Mouse (Mus musculus) embryonic facial prominence, embryonic 14.5 days (tissue): ENCODE results near the gene Gng8. TPM values are rescaled to one million over a fixed set of nuclear protein-coding genes. Genes with fewer than 3 reads are reported as not detected.
A peak's percentile ranks its signal among the peaks of the same experiment; 100 is the strongest.

Experiments used
- ATAC-seq: fragments of 200-750 bp; cut with Nextera tagmentation; 2 replicates; pipeline ENCODE4 v1.8.0; 2017; ENCODE audit warnings: low read depth, moderate number of reproducible peaks, moderate TSS enrichment
- DNase-seq: peaks from one replicate; pipeline ENCODE4 v3.0.0-alpha.2; 2015; ENCODE audit warnings: low spot score
- H3K27ac ChIP-seq: fragments of 300-500 bp; sonication (generic); replicated peaks from 2 replicates; pipeline ENCODE4 v1.5.1; 2014; ENCODE audit warnings: low read depth, mild to moderate bottlenecking, low read length, moderate library complexity
- H3K27me3 ChIP-seq: fragments of 300-500 bp; sonication (generic); replicated peaks from 2 replicates; pipeline ENCODE4 v1.6.1; 2014; ENCODE audit warnings: low read length; ENCODE audit not compliant: control insufficient read depth, insufficient read depth
- H3K36me3 ChIP-seq: fragments of 300-500 bp; sonication (generic); 2 replicates; pipeline ENCODE4 v1.6.1; 2014; ENCODE audit warnings: low read length, mixed read lengths; ENCODE audit not compliant: control insufficient read depth, insufficient read depth
- H3K4me1 ChIP-seq: fragments of 300-500 bp; sonication (generic); 2 replicates; pipeline ENCODE4 v1.6.1; 2014; ENCODE audit warnings: antibody characterized with exemption, low read length; ENCODE audit not compliant: control insufficient read depth, insufficient read depth
- H3K4me2 ChIP-seq: fragments of 300-500 bp; sonication (generic); 2 replicates; pipeline ENCODE4 v1.6.1; 2014; ENCODE audit warnings: low read depth, mild to moderate bottlenecking, low read length, moderate library complexity, mixed read lengths
- H3K4me3 ChIP-seq: fragments of 300-500 bp; sonication (generic); 2 replicates; pipeline ENCODE4 v1.5.1; 2014; ENCODE audit warnings: low read depth, mild to moderate bottlenecking, low read length
- H3K9ac ChIP-seq: fragments of 300-500 bp; sonication (generic); 2 replicates; pipeline ENCODE4 v1.6.1; 2014; ENCODE audit warnings: low read depth, mild to moderate bottlenecking, low read length, moderate library complexity, mixed read lengths
- H3K9me3 ChIP-seq: fragments of 300-500 bp; sonication (generic); 2 replicates; pipeline ENCODE4 v1.6.1; 2016; ENCODE audit warnings: low read length; ENCODE audit not compliant: control insufficient read depth
- WGBS: fragments of 180-500 bp; shearing (Covaris S2); extraction: QIAGEN DNeasy Blood & Tissue Kit; methylation state at CpG from one replicate; pipeline ENCODE4 v1.1.7; 2014; 5-methylcytosine and 5-hydroxymethylcytosine counted together
- polyA plus RNA-seq: library from polyadenylated mRNA; unstranded; fragments of >200 nt; fragmentation: Nextera tagmentation; extraction: Ambion mirVana; gene quantifications from 2 replicates; pipeline ENCODE4 v1.2.1, GENCODE M21; 2014

The Gng8 gene
- polyA plus RNA-seq, 1 experiment from 2014 or later = 29.1 TPM

- Histone ChIP-seq H3K4me3 (no peak overlapping the region), H3K9me3 (no peaks in the 10 kb centered on the region), H3K27me3 (no peaks in the 10 kb centered on the region), H3K36me3 (no peaks in the 10 kb centered on the region), H3K27ac (no peak overlapping the region), H3K9ac (no peak overlapping the region), H3K4me2 (no peak overlapping the region), H3K4me1 (no peaks in the 10 kb centered on the region)
- DNase-seq (no peak), ATAC-seq (no peak)
- WGBS = 39% methylated on average over 2 of the region's 2 CpGs
Observed at GRCm38 (mm10) chr7:16928341-16928740, 36.8 kb downstream of the Gng8 start.

DNA sequence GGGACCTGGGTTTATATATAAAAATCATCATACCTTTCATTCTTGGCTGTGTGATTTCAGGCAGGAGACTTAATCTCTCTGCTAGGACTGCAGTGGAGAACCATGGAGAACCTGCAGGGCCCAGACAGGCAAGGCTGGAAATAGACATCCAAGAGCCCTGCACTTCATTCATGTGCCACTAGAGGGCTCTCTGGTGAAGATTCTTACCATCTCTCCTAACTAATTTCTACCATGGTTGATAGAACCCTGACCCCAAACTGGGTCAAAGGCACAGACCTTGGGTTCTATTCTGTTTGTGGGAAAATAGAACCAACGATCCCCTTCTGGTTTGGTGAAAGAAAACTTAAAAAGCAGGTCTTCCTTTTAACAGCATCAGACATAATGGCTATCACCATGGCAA lies 39.3 kb downstream of the Gng8 start:
- no peak overlapping the region for H3K4me2 ChIP-seq
- WGBS = 14% methylated on average over 1 of the region's 1 CpGs
- H3K27ac ChIP-seq = no peak overlapping the region
- no peaks in the 10 kb centered on the region for H3K9me3 ChIP-seq
- no peak for DNase-seq
- no peaks in the 10 kb centered on the region for H3K4me1 ChIP-seq
- H3K27me3 ChIP-seq = no peaks in the 10 kb centered on the region
- no peaks in the 10 kb centered on the region for H3K36me3 ChIP-seq
- no peak overlapping the region for H3K9ac ChIP-seq
- no peak overlapping the region for H3K4me3 ChIP-seq
- ATAC-seq = no peak

GRCm38 (mm10) chr7:16931968-16932627 lies 40.5 kb downstream of the Gng8 start:
- WGBS = 15% methylated on average over 14 of the region's 14 CpGs
- Histone ChIP-seq H3K27me3 (no peaks in the 10 kb centered on the region), H3K4me3 (no peak overlapping the region), H3K9ac (no peak overlapping the region), H3K4me2 (no peak overlapping the region), H3K4me1 (no peaks in the 10 kb centered on the region), H3K36me3 (no peaks in the 10 kb centered on the region), H3K27ac (no peak overlapping the region), H3K9me3 (no peaks in the 10 kb centered on the region)
- DNase-seq (peak; percentile 90), ATAC-seq (peak; percentile 77)

DNA sequence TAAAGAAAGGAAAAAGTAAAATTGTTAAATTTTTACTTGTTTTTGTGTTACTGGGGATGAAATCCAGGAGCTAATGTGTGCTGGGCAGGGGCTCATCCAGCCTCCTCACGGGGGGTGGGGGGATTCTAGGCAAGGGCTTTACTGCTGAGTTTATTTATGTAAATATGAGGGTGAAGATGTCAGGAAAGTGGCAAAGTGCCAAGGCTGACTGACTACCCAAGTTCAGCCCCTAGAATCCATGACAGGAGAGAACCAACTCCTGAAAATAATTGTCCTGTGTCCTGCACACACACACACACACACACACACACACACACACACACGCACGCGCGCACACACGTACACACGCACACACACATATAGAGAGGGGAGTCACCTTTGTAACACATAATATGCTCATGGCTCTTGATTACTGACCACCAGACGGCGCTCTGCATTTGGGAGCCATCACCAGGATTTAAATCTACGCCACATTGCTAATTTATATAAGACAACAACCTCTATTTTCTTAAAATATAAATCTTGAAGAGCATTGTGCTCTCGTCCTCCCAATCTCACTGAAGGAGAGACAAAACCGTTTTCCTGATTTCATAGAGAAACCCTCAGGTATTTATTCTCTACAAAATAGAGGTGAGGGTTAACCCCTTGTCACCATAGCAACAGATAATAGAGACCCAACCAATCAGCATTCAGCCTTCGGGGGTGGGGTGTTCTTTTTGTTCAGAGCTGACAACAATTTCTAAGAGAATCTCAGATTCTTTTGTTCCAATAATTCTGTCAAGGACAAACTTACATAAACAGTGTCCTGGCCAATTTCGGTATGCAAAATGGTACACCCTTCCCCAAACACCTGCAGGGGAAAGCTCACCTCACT lies 41.4 kb downstream of the Gng8 start:
- H3K4me1 ChIP-seq = no peaks in the 10 kb centered on the region
- H3K36me3 ChIP-seq = no peaks in the 10 kb centered on the region
- H3K27ac ChIP-seq = no peak overlapping the region
- no peaks in the 10 kb centered on the region for H3K27me3 ChIP-seq
- WGBS = 34% methylated on average over 14 of the region's 14 CpGs
- no peak; the same call in 1 of the 2 replicates for ATAC-seq
- DNase-seq = peak; percentile 82
- H3K9me3 ChIP-seq = no peaks in the 10 kb centered on the region
- H3K9ac ChIP-seq = no peak overlapping the region
- H3K4me3 ChIP-seq = no peak overlapping the region
- no peak overlapping the region for H3K4me2 ChIP-seq

- H3K27me3 ChIP-seq = no peaks in the 10 kb centered on the region
- ATAC-seq (no peak), DNase-seq (no peak)
- no peak overlapping the region for H3K9ac ChIP-seq
- H3K36me3 ChIP-seq = no peaks in the 10 kb centered on the region
- 0 out of 2 replicates have a peak, but pooled peaks cover 3% of the 10 kb centered on the region for H3K4me1 ChIP-seq
- H3K9me3 ChIP-seq = no peaks in the 10 kb centered on the region
- 44% methylated on average over 4 of the region's 4 CpGs for whole genome bisulfite sequencing
- H3K27ac ChIP-seq = no peak overlapping the region
- no peak overlapping the region for H3K4me3 ChIP-seq
- no peak overlapping the region for H3K4me2 ChIP-seq
Observed at GRCm38 (mm10) chr7:16937312-16937711, 45.7 kb downstream of the Gng8 start.

DNA sequence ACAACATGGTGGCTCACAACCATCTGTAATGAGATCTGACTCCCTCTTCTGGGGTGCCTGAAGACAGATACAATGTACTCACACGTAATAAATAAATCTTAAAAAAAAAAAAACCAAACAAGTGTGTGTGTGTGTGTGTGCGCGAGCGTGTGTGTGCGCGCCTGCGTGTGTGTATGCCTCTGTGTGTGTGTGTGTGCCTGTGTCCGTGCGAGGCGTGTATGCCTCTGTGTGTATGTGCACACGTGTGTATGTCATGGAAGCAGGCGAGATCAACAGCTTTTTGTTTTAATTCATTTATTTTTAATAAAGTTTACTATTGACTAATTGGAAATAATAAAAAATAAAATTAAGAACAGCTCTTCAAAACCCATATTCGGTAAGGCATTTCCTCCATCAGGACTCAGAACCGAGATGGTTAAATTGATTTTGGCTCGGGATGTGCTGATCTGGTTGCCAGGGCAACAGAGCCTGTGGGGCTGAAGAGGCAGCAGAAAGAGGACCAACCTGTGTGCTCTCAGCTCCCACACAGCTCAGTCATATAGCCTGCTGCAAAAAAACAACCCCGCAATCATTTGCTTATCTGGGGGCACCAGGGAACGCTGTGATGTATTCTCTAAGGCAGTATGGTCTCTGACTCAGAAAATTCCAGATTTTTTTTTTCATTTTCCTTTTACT lies 46.7 kb downstream of the Gng8 start:
- Histone ChIP-seq H3K4me3 (no peak overlapping the region), H3K4me1 (0 out of 2 replicates have a peak, but pooled peaks cover 3% of the 10 kb centered on the region), H3K36me3 (no peaks in the 10 kb centered on the region), H3K27me3 (no peaks in the 10 kb centered on the region), H3K9ac (no peak overlapping the region), H3K27ac (no peak overlapping the region), H3K4me2 (no peak overlapping the region), H3K9me3 (no peaks in the 10 kb centered on the region)
- ATAC-seq = peak; percentile 60; the same call in 1 of the 2 replicates
- WGBS = 71% methylated on average over 17 of the region's 17 CpGs
- peak; percentile 79 for DNase-seq

DNA sequence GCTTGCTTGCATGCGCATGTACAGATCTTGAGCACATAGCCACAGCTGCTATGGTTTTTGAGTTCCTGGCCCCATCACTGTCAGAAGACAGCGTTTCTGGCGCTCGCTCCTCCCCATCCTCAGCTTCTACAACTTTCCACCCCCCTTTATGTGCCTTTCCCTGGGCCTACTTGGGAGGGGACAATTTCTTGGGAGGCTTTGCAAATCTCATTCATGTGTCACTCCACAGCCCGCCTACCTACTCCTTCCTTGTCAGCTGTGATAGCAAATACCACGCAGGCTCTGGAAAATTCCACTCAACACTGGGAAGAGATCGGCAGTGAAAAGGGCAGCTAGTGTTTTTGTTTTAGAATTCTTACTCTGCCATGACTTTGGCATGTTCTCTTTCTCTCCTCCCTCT lies 48.7 kb downstream of the Gng8 start:
- Histone ChIP-seq H3K4me2 (no peak overlapping the region), H3K27ac (peak overlapping the region; percentile 56)

DNA sequence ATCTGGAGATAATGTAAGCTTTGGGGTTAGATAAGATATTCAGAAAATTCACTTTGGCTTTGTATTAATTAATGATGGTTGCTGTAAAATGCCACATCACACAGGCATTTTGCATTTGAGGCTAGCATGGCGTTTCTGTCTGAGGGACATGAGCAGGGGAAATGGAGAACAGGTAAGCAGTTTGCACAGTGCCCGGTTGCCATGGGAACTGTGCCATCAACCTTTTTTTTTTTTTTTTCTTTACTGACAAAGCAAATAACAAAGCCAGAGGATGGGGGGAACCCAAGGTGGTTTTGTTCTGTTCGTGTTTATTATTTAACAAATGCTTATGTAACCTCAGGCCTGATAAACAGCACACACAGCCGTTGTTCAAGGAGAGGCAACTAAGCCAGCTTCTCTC lies 51.3 kb downstream of the Gng8 start:
- Histone ChIP-seq H3K36me3 (no peaks in the 10 kb centered on the region), H3K4me3 (no peak overlapping the region), H3K9ac (no peak overlapping the region), H3K9me3 (no peaks in the 10 kb centered on the region), H3K4me2 (no peak overlapping the region), H3K27ac (no peak overlapping the region), H3K4me1 (peaks cover 30% of the 10 kb centered on the region), H3K27me3 (peaks cover 31% of the 10 kb centered on the region)
- WGBS = 51% methylated on average over 4 of the region's 4 CpGs
- DNase-seq (no peak), ATAC-seq (no peak)

More for the DNA sequence above, 48.7 kb downstream of the Gng8 start:
- ATAC-seq (no peak), DNase-seq (peak; percentile 75)
- Histone ChIP-seq H3K9ac (no peak overlapping the region), H3K4me1 (peaks cover 9% of the 10 kb centered on the region), H3K36me3 (no peaks in the 10 kb centered on the region), H3K4me3 (no peak overlapping the region), H3K9me3 (no peaks in the 10 kb centered on the region), H3K27me3 (peaks cover 6% of the 10 kb centered on the region)
- 28% methylated on average over 7 of the region's 7 CpGs for WGBS
